Mouse (Mus musculus) embryonic fibroblast, embryonic 13.5 days (primary cell): Measurements from ENCODE around the gene Fam3c.

Experiments used
- CTCF ChIP-seq: IDR thresholded peaks from 2 replicates; pipeline ENCODE4 v1.5.1; 2011; ENCODE audit warnings: mild to moderate bottlenecking, control low read depth, low read length, moderate library complexity, borderline replicate concordance; ENCODE audit not compliant: insufficient read depth
- POLR2A ChIP-seq: IDR thresholded peaks from 2 replicates; pipeline ENCODE4 v1.6.1; 2011; ENCODE audit warnings: low read depth, mild to moderate bottlenecking, control low read depth, low read length, moderate library complexity

DNA sequence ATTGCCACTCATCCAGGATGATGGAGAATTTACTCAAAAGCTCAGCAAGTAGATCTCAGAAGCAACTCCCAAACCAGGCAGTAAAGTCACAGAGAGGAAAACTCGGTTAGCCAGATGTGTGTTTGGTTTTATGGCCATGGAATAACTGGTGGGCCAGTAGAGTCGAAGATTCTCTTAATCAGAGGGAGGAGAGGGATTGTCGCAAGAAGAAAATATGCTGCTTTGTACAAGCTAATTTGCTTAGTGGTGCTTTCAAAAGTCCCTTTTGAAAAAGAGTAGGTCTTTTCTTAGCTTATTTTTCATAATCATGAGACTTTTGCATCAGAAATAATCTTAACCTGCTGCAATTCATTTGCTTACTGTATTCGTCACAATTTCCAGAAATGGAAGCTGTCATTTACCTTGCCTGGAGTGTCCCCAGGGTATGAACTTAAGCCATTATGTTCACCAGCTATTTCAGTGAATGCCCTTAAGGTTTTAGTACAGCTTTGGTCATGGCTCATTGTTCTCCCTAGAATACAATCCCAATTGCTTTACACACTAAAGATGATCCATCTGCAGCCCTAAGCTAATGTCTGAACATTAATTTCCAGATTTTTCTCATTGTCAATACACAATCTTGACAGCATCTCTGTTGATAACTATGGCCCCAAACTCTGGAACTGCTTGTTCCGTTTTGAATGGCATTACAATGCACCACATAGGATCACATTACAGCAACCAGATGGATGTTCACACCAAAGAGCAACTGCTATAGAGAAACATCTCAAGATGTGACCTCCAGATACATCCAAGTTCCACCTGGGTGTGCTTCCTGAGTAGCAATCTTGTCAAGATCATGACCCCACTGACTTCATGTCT, 88.0 kb downstream of the Fam3c start:
- TF ChIP-seq CTCF: no peak
- no peak for TF ChIP-seq POLR2A
